In genomic region chr7:45922928-45923761, GRCm38 (mm10) we compare ENCODE assay signal across 8 mouse cellular contexts. TPM values are rescaled to one million over a fixed set of nuclear protein-coding genes. Genes with fewer than 3 reads are reported as not detected.
DNase-seq lines count a peak whose midpoint lies in the region; ATAC-seq and TF ChIP-seq lines count a peak whose summit lies in the region.

No protein-coding gene starts in this region.

- peak; percentile 98 for DNase-seq in ZHBTc4 (ENCODE audit: low read depth, low spot score)
- peak; percentile 96 for DNase-seq in gastrocnemius, adult 2 months
- peak; percentile 98 for DNase-seq in hindbrain, postnatal 0 days (ENCODE audit: low spot score)
- DNase-seq in left cerebral cortex, adult 2 months (ENCODE audit: extremely low spot score in 1 of 2, low spot score in 2 of 2): peak; percentile 85 to 89
- peak; percentile 91 to 94 for DNase-seq in right cerebral cortex, adult 2 months (ENCODE audit: low spot score in 2 of 2)
- peak; percentile 96 for DNase-seq in urinary bladder, postnatal 14 days (ENCODE audit: low spot score)

- no peak for TF ChIP-seq CTCF in gastrocnemius, adult 2 months (IDR thresholded peaks at IDR 0.05)
- no peak for TF ChIP-seq CTCF in hindbrain, postnatal 0 days (IDR thresholded peaks at IDR 0.05; ENCODE audit: low read depth)
- no peak for TF ChIP-seq CTCF in left cerebral cortex, adult 2 months (IDR thresholded peaks at IDR 0.05)

- under 1% methylated on average over 37 of the region's 37 CpGs for WGBS in hindbrain, postnatal 0 days

- 0 out of 2 replicates have a peak, but pooled peaks cover 2% of the 10 kb centered on the region for H3K27me3 ChIP-seq in hindbrain, postnatal 0 days (ENCODE audit: insufficient read depth, low read length)

- 0 out of 2 replicates have a peak, but pooled peaks cover 2% of the 10 kb centered on the region for H3K9me3 ChIP-seq in hindbrain, postnatal 0 days (ENCODE audit: low read length)

- intact Hi-C loops in gastrocnemius, adult 2 months (cut with DNase I): loop anchor here (2.0 kb wide), 1 partner anchor 26 kb away; the partner anchor contains the start of genes Syngr4 and Tmem143
- intact Hi-C loops in left cerebral cortex, adult 2 months (cut with DNase I): loop anchor here (2.0 kb wide), 1 partner anchor 26 kb away; the partner anchor contains the start of genes Syngr4 and Tmem143

- peak overlapping the region; percentile 95 for H3K27ac ChIP-seq in gastrocnemius, adult 2 months
- H3K27ac ChIP-seq in hindbrain, postnatal 0 days: peak overlapping the region; percentile 87
- peak overlapping the region; percentile 89 for H3K27ac ChIP-seq in left cerebral cortex, adult 2 months

- H3K4me1 ChIP-seq in hindbrain, postnatal 0 days (ENCODE audit: insufficient read depth, low read length): peaks cover 5% of the 10 kb centered on the region; the same call in 1 of the 2 replicates

- H3K4me3 ChIP-seq in gastrocnemius, adult 2 months: peak overlapping the region; percentile 81
- peak overlapping the region; percentile 45 for H3K4me3 ChIP-seq in hindbrain, postnatal 0 days (ENCODE audit: low read length)
- peak overlapping the region; percentile 53 for H3K4me3 ChIP-seq in left cerebral cortex, adult 2 months

- peak; percentile 62 for ATAC-seq in common myeloid progenitor, adult 5-6 weeks (replicated peaks; ENCODE audit: low read depth, poor library complexity, severe bottlenecking)
- ATAC-seq in hindbrain, postnatal 0 days: peak; percentile 89
- peak; percentile 72 for ATAC-seq in megakaryocyte, adult 5-6 weeks (ENCODE audit: poor library complexity, severe bottlenecking)

- no peaks in the 10 kb centered on the region for H3K36me3 ChIP-seq in hindbrain, postnatal 0 days (ENCODE audit: insufficient read depth, low read length)

- peak overlapping the region; percentile 53 for H3K9ac ChIP-seq in hindbrain, postnatal 0 days (replicated peaks; ENCODE audit: low read length)

- H3K4me2 ChIP-seq in hindbrain, postnatal 0 days (ENCODE audit: low read depth, low read length): peak overlapping the region; percentile 74

RNA-seq across cellular contexts. Expression of gene Ccdc114, which starts 0.7 kb away (rescaled TPM):
- total RNA-seq in common myeloid progenitor, adult 5-6 weeks (2017): 3.2 and 5.4 TPM in 2 replicates
- under 1 TPM; 0.28 to 0.45 TPM for total RNA-seq in gastrocnemius, adult 2 months (2021)
- 6.8 and 7.5 TPM in 2 replicates for total RNA-seq in hindbrain, postnatal 0 days (2014; rRNA removed)
- 7.8 and 10.6 TPM in 2 replicates for polyA plus RNA-seq in hindbrain, postnatal 0 days (2015; fragmentation: Nextera tagmentation; extraction: Ambion mirVana)
- total RNA-seq in left cerebral cortex, adult 2 months (2021): 1 to 10 TPM; 2.3 TPM
- total RNA-seq in megakaryocyte, adult 5-6 weeks (2015): 0.84 and 3.3 TPM in 2 replicates
- 3.2 and 3.4 TPM in 2 replicates for total RNA-seq in megakaryocyte, adult 5-6 weeks (2017)

RNA-seq across cellular contexts. Expression of gene Emp3, which starts 1.9 kb away (rescaled TPM):
- 200 and 205 TPM in 2 replicates for total RNA-seq in common myeloid progenitor, adult 5-6 weeks (2017)
- total RNA-seq in gastrocnemius, adult 2 months (2021): 10 to 100 TPM in 1 of 2 experiments, 1 to 10 TPM in 1; 7.7 to 18.2 TPM
- total RNA-seq in hindbrain, postnatal 0 days (2014; rRNA removed): 4.9 and 15.3 TPM in 2 replicates
- 33.4 and 45.2 TPM in 2 replicates for polyA plus RNA-seq in hindbrain, postnatal 0 days (2015; fragmentation: Nextera tagmentation; extraction: Ambion mirVana)
- total RNA-seq in left cerebral cortex, adult 2 months (2021): 1 to 10 TPM; 3.1 to 8.7 TPM
- total RNA-seq in megakaryocyte, adult 5-6 weeks (2015): 661 and 761 TPM in 2 replicates
- total RNA-seq in megakaryocyte, adult 5-6 weeks (2017): 564 and 565 TPM in 2 replicates

RNA-seq across cellular contexts. Expression of gene Tmem143, which starts 26.4 kb away (rescaled TPM):
- total RNA-seq in common myeloid progenitor, adult 5-6 weeks (2017): 8.1 and 9.1 TPM in 2 replicates
- 10 to 100 TPM; 51.3 to 66.3 TPM for total RNA-seq in gastrocnemius, adult 2 months (2021)
- total RNA-seq in hindbrain, postnatal 0 days (2014; rRNA removed): 39.2 and 48.8 TPM in 2 replicates
- polyA plus RNA-seq in hindbrain, postnatal 0 days (2015; fragmentation: Nextera tagmentation; extraction: Ambion mirVana): 4.6 and 6.8 TPM in 2 replicates
- total RNA-seq in left cerebral cortex, adult 2 months (2021): 10 to 100 TPM; 21.8 to 22.3 TPM
- 1.9 and 8.0 TPM in 2 replicates for total RNA-seq in megakaryocyte, adult 5-6 weeks (2015)
- 5.8 TPM in 2 replicates for total RNA-seq in megakaryocyte, adult 5-6 weeks (2017)

RNA-seq across cellular contexts. Expression of gene Syngr4, which starts 26.6 kb away (rescaled TPM):
- total RNA-seq in common myeloid progenitor, adult 5-6 weeks (2017): 3.2 TPM in 1 of 2 replicates, not detected in the other
- not detected for total RNA-seq in gastrocnemius, adult 2 months (2021)
- not detected in 2 replicates for total RNA-seq in hindbrain, postnatal 0 days (2014; rRNA removed)
- polyA plus RNA-seq in hindbrain, postnatal 0 days (2015; fragmentation: Nextera tagmentation; extraction: Ambion mirVana): 0.19 and 0.51 TPM in 2 replicates
- total RNA-seq in left cerebral cortex, adult 2 months (2021): not detected
- 1.2 and 1.4 TPM in 2 replicates for total RNA-seq in megakaryocyte, adult 5-6 weeks (2015)
- total RNA-seq in megakaryocyte, adult 5-6 weeks (2017): not detected in 2 replicates

RNA-seq across cellular contexts. Expression of gene Grin2d, which starts 45.0 kb away (rescaled TPM):
- total RNA-seq in common myeloid progenitor, adult 5-6 weeks (2017): 0.23 TPM in 1 of 2 replicates, not detected in the other
- under 1 TPM; 0.13 to 0.14 TPM for total RNA-seq in gastrocnemius, adult 2 months (2021)
- total RNA-seq in hindbrain, postnatal 0 days (2014; rRNA removed): 37.8 and 44.9 TPM in 2 replicates
- polyA plus RNA-seq in hindbrain, postnatal 0 days (2015; fragmentation: Nextera tagmentation; extraction: Ambion mirVana): 4.1 and 4.4 TPM in 2 replicates
- total RNA-seq in left cerebral cortex, adult 2 months (2021): 10 to 100 TPM; 13.4 to 14.7 TPM
- total RNA-seq in megakaryocyte, adult 5-6 weeks (2015): 0.14 and 0.16 TPM in 2 replicates
- 0.04 and 0.07 TPM in 2 replicates for total RNA-seq in megakaryocyte, adult 5-6 weeks (2017)

Comparison
In these comparisons a context has a peak if more than half of its experiments do, and no peak if none do; other contexts are left out.
1. Peak in every context shown above with its lines: DNase-seq, ATAC-seq, H3K4me3 ChIP-seq and H3K27ac ChIP-seq.
2. RNA of gene Emp3, which starts 1.9 kb away (total RNA-seq): 564 to 761 TPM in megakaryocyte, adult 5-6 weeks and 200 to 205 TPM in common myeloid progenitor, adult 5-6 weeks; 7.7 to 18.2 TPM in gastrocnemius, adult 2 months, 4.9 to 15.3 TPM in hindbrain, postnatal 0 days and 3.1 to 8.7 TPM in left cerebral cortex, adult 2 months; every median in the first group is over 10 times any median in the second.